ENCODE assay signal across 18 mouse cellular contexts in the genomic region with DNA sequence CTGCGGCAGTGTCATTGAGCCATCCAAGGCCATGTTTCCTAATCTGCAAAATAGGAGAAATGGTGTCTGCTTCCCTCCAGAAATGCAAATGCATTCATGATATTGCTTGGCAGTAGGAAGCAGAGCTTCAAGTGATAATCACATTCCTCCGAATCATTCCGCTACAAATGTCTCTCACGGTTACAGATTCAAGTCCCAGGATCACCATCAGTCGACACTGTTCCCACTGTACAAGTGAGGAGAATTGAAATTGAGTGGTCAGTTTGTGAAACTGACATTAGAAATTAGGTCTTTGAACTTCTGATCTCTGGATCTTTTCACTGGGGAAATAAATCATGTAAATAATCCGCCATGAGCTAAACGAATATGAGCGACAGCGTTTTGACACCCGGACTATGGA.
"Had no signal": no experiment of that assay in that cellular context is flagged by ENCODE, and none has a peak within 500 bp of the region (broad histone marks: within the 10 kb centered on the region; RNA-seq: fewer than 3 reads in every experiment).

No protein-coding gene starts in this region.

- H3K4me1 ChIP-seq: liver, embryonic 13.5 days; neural tube, embryonic 13.5 days; stomach, embryonic 15.5 days had no signal

- ATAC-seq: intestine, postnatal 0 days; midbrain, embryonic 15.5 days had no signal

- DNase-seq: kidney, adult 2 months; kidney, postnatal 25 days; liver, embryonic 13.5 days; lung, adult 2 months; lung, postnatal 14 days; lung, postnatal 4 days; right cerebral cortex, adult 18-20 months; right cerebral cortex, postnatal 14 days; right cerebral cortex, postnatal 4 days; spleen, adult 18-20 months; thymus, postnatal 36 days had no signal

- H3K9me3 ChIP-seq: liver, embryonic 13.5 days; midbrain, embryonic 12.5 days; midbrain, embryonic 15.5 days; neural tube, embryonic 13.5 days; stomach, embryonic 15.5 days had no signal

- H3K4me3 ChIP-seq: liver, embryonic 13.5 days; midbrain, embryonic 12.5 days; midbrain, embryonic 15.5 days; myocyte; neural tube, embryonic 13.5 days; stomach, embryonic 15.5 days had no signal

- H3K27me3 ChIP-seq: liver, embryonic 13.5 days; midbrain, embryonic 12.5 days; midbrain, embryonic 15.5 days; stomach, embryonic 15.5 days had no signal

- H3K9ac ChIP-seq: liver, embryonic 13.5 days; midbrain, embryonic 12.5 days; midbrain, embryonic 15.5 days; neural tube, embryonic 13.5 days; stomach, embryonic 15.5 days had no signal

- H3K4me2 ChIP-seq: liver, embryonic 13.5 days; midbrain, embryonic 12.5 days; midbrain, embryonic 15.5 days; neural tube, embryonic 13.5 days; stomach, embryonic 15.5 days had no signal

- H3K36me3 ChIP-seq: liver, embryonic 13.5 days; midbrain, embryonic 12.5 days; midbrain, embryonic 15.5 days; neural tube, embryonic 13.5 days; stomach, embryonic 15.5 days had no signal

- H3K27ac ChIP-seq: kidney, postnatal 0 days; liver, embryonic 13.5 days; midbrain, embryonic 12.5 days; midbrain, embryonic 15.5 days; neural tube, embryonic 13.5 days; stomach, embryonic 15.5 days had no signal
